Mouse (Mus musculus): ENCODE data around the gene Nfya. TPM values are rescaled to one million over a fixed set of nuclear protein-coding genes. Genes with fewer than 3 reads are reported as not detected.

Gene Nfya
- total and polyA plus RNA-seq, 3 experiments: 56.9 to 97.8 TPM; not detected in 1

DNA sequence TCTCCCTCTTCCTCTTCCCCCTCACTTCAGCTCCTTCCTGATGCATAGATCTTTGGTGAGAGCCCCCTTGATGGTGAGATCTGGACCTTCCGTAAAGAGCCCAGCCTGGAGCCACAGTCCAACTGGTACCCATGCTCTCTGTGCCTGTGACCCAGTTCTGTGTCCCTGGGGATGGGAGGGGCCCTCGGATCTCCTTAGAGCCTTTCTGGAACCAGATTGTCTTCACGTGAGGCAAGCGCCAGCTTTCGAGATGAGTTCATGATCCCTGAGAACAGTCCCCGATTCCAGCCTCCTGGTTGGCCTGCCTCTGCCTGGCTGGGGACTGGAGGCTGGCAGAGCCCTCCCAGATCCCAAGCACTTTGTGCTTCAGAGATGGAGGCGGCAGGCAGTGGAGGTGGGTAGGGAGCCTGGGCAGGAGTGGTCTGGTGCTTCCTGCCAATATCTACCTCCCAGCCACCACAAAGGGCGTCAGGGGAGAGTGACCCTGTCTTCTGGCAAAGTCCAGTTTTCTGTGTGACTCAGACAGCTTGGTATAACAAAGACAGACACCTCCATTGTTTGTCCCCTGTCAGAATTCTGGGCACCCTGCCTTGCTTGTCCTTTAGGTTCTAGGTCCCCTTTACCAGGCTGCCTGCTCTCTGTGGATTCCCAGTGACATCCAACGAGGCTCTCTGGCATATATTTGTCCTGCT lies 42.2 kb upstream of the Nfya start:
- Histone ChIP-seq H3K36me3 (ENCODE audit: control insufficient read depth in 1 of 2, insufficient read depth in 2 of 2, low read length in 2 of 2) (peaks cover 0 to 21% of the 10 kb centered on the region in 2 experiments; a peak in 2 of 4 replicates), H3K9ac (ENCODE audit: control insufficient read depth, low read depth, low read length, poor library complexity, severe bottlenecking) (peak overlapping the region; percentile 67), H3K4me3 (ENCODE audit: control insufficient read depth in 1 of 2, insufficient read depth in 1 of 2, low read depth in 2 of 2, low read length in 2 of 2) (peak overlapping the region; percentile 69 to 71), H3K4me1 (ENCODE audit: control insufficient read depth in 1 of 2, insufficient read depth in 2 of 2, low read length in 2 of 2) (peaks cover 2 to 43% of the 10 kb centered on the region in 2 experiments; a peak in 3 of 4 replicates), H3K79me2 (ENCODE audit: control insufficient read depth, insufficient read depth, low read length, poor library complexity) (no peaks in the 10 kb centered on the region; the same call in none of the 2 replicates), H3K27ac (ENCODE audit: control insufficient read depth, low read depth, low read length) (peak overlapping the region; percentile 90), H3K27me3 (ENCODE audit: control insufficient read depth in 1 of 2, insufficient read depth in 2 of 2, low read length in 2 of 2) (no peaks in the 10 kb centered on the region), H3K9me3 (replicated peaks; ENCODE audit: insufficient read depth, low read length) (no peaks in the 10 kb centered on the region)
- no peak for DNase-seq (ENCODE audit: low read depth, low spot score)
- 0 out of 2 replicates have a peak, but pooled peaks have one; percentile 0 for TF ChIP-seq MAX (IDR thresholded peaks at IDR 0.05; ENCODE audit: low read length)
- no peak for TF ChIP-seq TBP (IDR thresholded peaks at IDR 0.05; ENCODE audit: low read depth, low read length)
- no peak for TF ChIP-seq HCFC1 (IDR thresholded peaks at IDR 0.05; ENCODE audit: low read depth, low read length)
- TF ChIP-seq BHLHE40 (IDR thresholded peaks at IDR 0.05; ENCODE audit: borderline replicate concordance, low read depth, low read length): no peak

DNA sequence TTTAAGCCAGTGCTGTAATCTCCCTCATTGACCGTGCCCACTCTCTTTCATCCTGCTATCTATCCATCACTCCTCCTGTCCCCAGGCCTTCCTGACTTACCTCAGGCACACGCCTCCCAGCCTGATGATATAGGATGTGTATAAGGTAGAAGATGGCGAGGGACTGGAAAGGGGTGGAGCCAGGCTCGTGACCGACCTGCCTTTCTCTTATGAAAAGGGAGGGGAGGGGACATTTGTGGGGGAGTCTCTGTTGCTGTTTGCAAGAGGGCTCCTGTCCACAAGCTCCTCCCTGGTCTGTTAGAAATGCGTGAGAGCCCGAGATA lies 41.6 kb upstream of the Nfya start, which contains the start of gene Tspo2:
Tspo2 (minus strand) TSS at position 170 of the 323 bp plus-strand sequence.
- peak within 1 kb of the TSS; percentile 69 to 71 for H3K4me3 ChIP-seq (ENCODE audit: control insufficient read depth in 1 of 2, insufficient read depth in 1 of 2, low read depth in 2 of 2, low read length in 2 of 2)
- peak within 1 kb of the TSS; percentile 67 for H3K9ac ChIP-seq (ENCODE audit: control insufficient read depth, low read depth, low read length, poor library complexity, severe bottlenecking)
- H3K27ac ChIP-seq (ENCODE audit: control insufficient read depth, low read depth, low read length): peak within 1 kb of the TSS; percentile 90
- peaks cover 2 to 39% of the 10 kb centered on the region in 2 experiments; a peak in 3 of 4 replicates for H3K4me1 ChIP-seq (ENCODE audit: control insufficient read depth in 1 of 2, insufficient read depth in 2 of 2, low read length in 2 of 2)
- TF ChIP-seq MXI1 (IDR thresholded peaks at IDR 0.05; ENCODE audit: low read depth, low read length) (peak; percentile 70), UBTF (IDR thresholded peaks at IDR 0.05; ENCODE audit: borderline replicate concordance, insufficient read depth, low read depth, low read length) (no peak), GABPA (IDR thresholded peaks at IDR 0.05; ENCODE audit: low read depth, low read length) (no peak), TCF12 (IDR thresholded peaks at IDR 0.05; ENCODE audit: low read depth, low read length) (0 out of 2 replicates have a peak, but pooled peaks have one; percentile 17), GATA1 (IDR thresholded peaks at IDR 0.05; ENCODE audit: low read depth, low read length) (no peak), BHLHE40 (IDR thresholded peaks at IDR 0.05; ENCODE audit: borderline replicate concordance, low read depth, low read length) (peak; percentile 69; the same call in 1 of the 2 replicates), MAX (IDR thresholded peaks at IDR 0.05; ENCODE audit: low read length) (0 out of 2 replicates have a peak, but pooled peaks have one; percentile 11), USF2 (IDR thresholded peaks at IDR 0.05; ENCODE audit: borderline replicate concordance in 1 of 2, insufficient read depth in 1 of 2, low read depth in 1 of 2, low read length in 2 of 2) (no peak), EP300 (IDR thresholded peaks at IDR 0.05; ENCODE audit: low read depth in 1 of 2, low read length in 2 of 2) (0 out of 4 replicates have a peak, but pooled peaks of 1 of the 2 experiments have one; percentile 4), MAFK (IDR thresholded peaks at IDR 0.05; ENCODE audit: borderline replicate concordance, low read depth, low read length) (no peak), POLR2A (IDR thresholded peaks at IDR 0.05; ENCODE audit: control insufficient read depth in 1 of 2, insufficient read depth in 1 of 2, low read depth in 1 of 2, low read length in 2 of 2, poor library complexity in 1 of 2) (peak in 1 of 2 experiments; percentile 59; a peak in 3 of 4 replicates), ETS1 (IDR thresholded peaks at IDR 0.05; ENCODE audit: low read depth, low read length) (peak; percentile 31; the same call in 1 of the 2 replicates), MAZ (IDR thresholded peaks at IDR 0.05; ENCODE audit: low read depth, low read length) (0 out of 2 replicates have a peak, but pooled peaks have one; percentile 18), NELFE (IDR thresholded peaks at IDR 0.05; ENCODE audit: low read depth, low read length) (peak; percentile 55; the same call in 1 of the 2 replicates), USF1 (IDR thresholded peaks at IDR 0.05; ENCODE audit: low read depth, low read length) (peak; percentile 66), E2F4 (IDR thresholded peaks at IDR 0.05; ENCODE audit: borderline replicate concordance, low read depth, low read length) (no peak), KAT2A (conservative IDR thresholded peaks at IDR 0.05; ENCODE audit: low read depth, low read length) (no peak), ZMIZ1 (IDR thresholded peaks at IDR 0.05; ENCODE audit: low read depth, low read length) (peak; percentile 73; the same call in 1 of the 2 replicates)
- no peaks in the 10 kb centered on the region for H3K27me3 ChIP-seq (ENCODE audit: control insufficient read depth in 1 of 2, insufficient read depth in 2 of 2, low read length in 2 of 2)
- peaks cover 0 to 21% of the 10 kb centered on the region in 2 experiments; a peak in 2 of 4 replicates for H3K36me3 ChIP-seq (ENCODE audit: control insufficient read depth in 1 of 2, insufficient read depth in 2 of 2, low read length in 2 of 2)
- no peaks in the 10 kb centered on the region for H3K9me3 ChIP-seq (replicated peaks; ENCODE audit: insufficient read depth, low read length)
- peak; percentile 88 for DNase-seq (ENCODE audit: low read depth, low spot score)
- H3K79me2 ChIP-seq (ENCODE audit: control insufficient read depth, insufficient read depth, low read length, poor library complexity): no peaks in the 10 kb centered on the region; the same call in none of the 2 replicates
